Mouse (Mus musculus): ENCODE measurements around the gene Slc2a5. TPM values are rescaled to one million over a fixed set of nuclear protein-coding genes. Genes with fewer than 3 reads are reported as not detected.

The Slc2a5 gene
- polyA plus RNA-seq, 1 experiment from 2014 or later = 0.30 TPM

DNA sequence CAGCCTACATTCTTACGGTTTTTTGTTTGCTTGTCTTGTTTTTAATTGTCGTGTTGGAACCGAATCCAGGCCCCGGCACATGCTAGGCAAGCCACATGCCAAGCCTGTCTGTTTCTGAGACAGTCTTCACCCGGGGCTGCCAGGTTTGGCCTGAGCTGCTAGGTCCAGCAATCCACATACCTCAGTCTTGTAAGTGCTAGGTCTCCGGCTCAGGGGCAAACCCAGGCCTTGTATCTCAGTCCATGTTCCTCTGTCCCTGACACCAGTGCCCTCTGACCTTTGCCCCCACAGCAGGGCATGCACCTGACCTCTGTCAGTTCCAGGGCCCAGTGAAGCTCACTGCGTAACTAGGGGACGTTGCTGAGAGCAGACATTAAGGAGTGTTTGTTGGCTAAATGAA, 9.5 kb downstream of the Slc2a5 start:
- Histone ChIP-seq H3K9me3 (replicated peaks) (no peaks in the 10 kb centered on the region), H3K27me3 (replicated peaks) (peaks cover 3% of the 10 kb centered on the region; the same call in 1 of the 2 replicates), H3K4me2 (no peak overlapping the region), H3K9ac (no peak overlapping the region), H3K4me1 (peaks cover 31% of the 10 kb centered on the region), H3K4me3 (no peak overlapping the region), H3K27ac (no peak overlapping the region), H3K36me3 (no peaks in the 10 kb centered on the region)
- 72% methylated on average over 8 of the region's 8 CpGs for WGBS (ENCODE audit: insufficient replicate concordance)
- ATAC-seq = no peak

DNA sequence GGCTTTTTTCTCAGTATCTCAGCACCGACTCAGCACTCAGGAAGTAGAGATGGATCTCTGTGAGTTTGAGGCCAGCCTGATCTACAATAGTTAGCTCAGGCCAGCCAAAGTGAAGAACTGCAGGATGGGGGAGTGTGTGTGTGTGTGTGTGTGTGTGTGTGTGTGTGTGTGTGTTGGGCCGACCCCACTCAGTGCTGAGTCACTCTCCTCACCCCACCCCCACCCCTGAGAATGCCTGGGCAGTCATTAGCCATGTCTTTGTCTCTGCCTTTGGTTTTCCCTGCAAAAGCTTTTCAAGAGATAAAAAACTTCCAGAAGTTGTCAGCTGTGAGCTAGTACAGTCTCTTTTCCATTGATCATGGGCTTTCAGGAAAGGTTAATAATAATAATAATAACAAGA, 11.6 kb downstream of the Slc2a5 start:
- ATAC-seq = no peak
- WGBS (ENCODE audit: insufficient replicate concordance) = 18% methylated on average over 2 of the region's 2 CpGs
- no peak overlapping the region for H3K4me2 ChIP-seq
- no peaks in the 10 kb centered on the region for H3K9me3 ChIP-seq (replicated peaks)
- peaks cover 34% of the 10 kb centered on the region for H3K4me1 ChIP-seq
- no peaks in the 10 kb centered on the region for H3K36me3 ChIP-seq
- peaks cover 14% of the 10 kb centered on the region for H3K27me3 ChIP-seq (replicated peaks)
- H3K27ac ChIP-seq = no peak overlapping the region
- H3K4me3 ChIP-seq = no peak overlapping the region
- no peak overlapping the region for H3K9ac ChIP-seq

DNA sequence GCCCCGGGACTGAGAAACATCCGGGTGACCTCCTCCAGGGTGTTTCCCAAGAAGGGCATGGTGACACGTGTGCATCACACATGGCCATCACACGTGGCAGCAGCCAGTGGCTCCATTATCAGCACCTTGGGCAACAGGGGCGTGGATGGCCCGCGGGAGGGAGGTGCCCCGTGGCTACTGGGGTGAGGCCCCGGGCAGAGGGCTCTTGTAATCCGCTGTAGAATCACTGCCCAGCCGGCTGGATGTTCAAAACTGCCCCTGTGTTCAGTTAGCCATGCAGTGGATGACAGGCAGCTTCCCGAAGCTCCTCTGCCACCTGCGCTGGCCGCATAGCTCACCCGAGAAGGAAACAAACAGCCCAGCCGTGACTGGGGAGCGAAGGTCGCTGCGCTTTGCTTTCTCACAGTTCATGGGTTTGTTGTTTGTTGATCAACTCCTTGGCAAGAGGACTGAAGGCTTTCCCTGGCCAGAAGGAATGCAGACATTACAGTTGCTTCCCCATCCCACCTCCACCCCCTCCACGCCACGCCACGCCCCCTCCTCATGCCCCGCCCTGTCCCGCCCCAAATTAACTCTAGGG, 13.7 kb downstream of the Slc2a5 start:
- H3K27ac ChIP-seq = no peak overlapping the region
- WGBS (ENCODE audit: insufficient replicate concordance) = 11% methylated on average over 24 of the region's 24 CpGs

DNA sequence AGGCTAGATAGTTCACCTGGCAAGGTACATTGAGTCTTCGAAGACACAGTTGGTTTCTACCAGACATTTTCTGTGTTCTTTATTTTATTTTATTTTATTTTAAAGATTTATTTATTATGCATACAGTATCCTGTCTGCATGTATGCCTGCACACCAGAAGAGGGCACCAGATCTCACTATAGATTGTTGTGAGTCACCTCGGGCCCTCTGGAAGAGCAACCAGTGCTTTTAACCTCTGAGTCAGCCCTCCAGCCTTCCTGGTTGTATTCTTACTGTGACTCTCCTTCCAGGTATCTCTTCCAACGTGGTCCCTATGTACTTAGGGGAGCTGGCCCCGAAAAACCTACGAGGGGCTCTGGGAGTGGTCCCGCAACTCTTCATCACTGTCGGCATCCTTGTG, 16.2 kb downstream of the Slc2a5 start:
- no peak overlapping the region for H3K27ac ChIP-seq
- peaks cover 59% of the 10 kb centered on the region for H3K4me1 ChIP-seq
- WGBS (ENCODE audit: insufficient replicate concordance) = 71% methylated on average over 7 of the region's 7 CpGs
- no peaks in the 10 kb centered on the region for H3K36me3 ChIP-seq
- no peak overlapping the region for H3K4me3 ChIP-seq
- no peak overlapping the region for H3K4me2 ChIP-seq
- ATAC-seq = no peak
- H3K9me3 ChIP-seq (replicated peaks) = no peaks in the 10 kb centered on the region
- no peak overlapping the region for H3K9ac ChIP-seq
- peaks cover 27% of the 10 kb centered on the region for H3K27me3 ChIP-seq (replicated peaks)

More for the DNA sequence above, 13.7 kb downstream of the Slc2a5 start:
- Histone ChIP-seq H3K4me3 (peak overlapping the region; percentile 40), H3K9me3 (replicated peaks) (no peaks in the 10 kb centered on the region), H3K27me3 (replicated peaks) (peaks cover 16% of the 10 kb centered on the region), H3K9ac (peak overlapping the region; percentile 44), H3K4me1 (peaks cover 49% of the 10 kb centered on the region), H3K36me3 (no peaks in the 10 kb centered on the region), H3K4me2 (peak overlapping the region; percentile 67)
- no peak; the same call in 1 of the 2 replicates for ATAC-seq

DNA sequence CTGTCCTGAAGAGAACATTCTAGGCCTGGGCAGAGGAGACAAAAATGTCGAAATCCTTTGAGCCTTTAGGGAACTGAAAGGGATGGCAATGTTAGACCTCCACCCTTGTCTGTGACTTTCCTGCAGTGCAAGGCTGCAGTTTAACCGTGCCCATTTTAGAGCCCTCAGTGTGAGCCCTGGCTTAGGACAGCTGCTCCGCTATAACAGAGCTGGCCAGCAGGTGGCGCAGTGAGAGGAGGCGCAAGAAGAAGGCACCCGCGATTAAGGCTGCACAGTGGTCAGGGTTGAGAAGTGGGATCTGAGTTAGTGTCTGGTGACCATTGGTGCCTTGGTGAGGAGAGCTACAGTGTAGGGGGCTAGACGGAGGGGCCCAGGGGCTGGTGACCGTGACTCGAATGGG, 17.6 kb downstream of the Slc2a5 start:
- H3K27me3 ChIP-seq (replicated peaks) = peaks cover 27% of the 10 kb centered on the region
- no peaks in the 10 kb centered on the region for H3K36me3 ChIP-seq
- peaks cover 45% of the 10 kb centered on the region for H3K4me1 ChIP-seq
- no peak overlapping the region for H3K4me3 ChIP-seq
- H3K9me3 ChIP-seq (replicated peaks) = no peaks in the 10 kb centered on the region
- no peak for ATAC-seq
- no peak overlapping the region for H3K4me2 ChIP-seq
- no peak overlapping the region for H3K9ac ChIP-seq
- 6% methylated on average over 10 of the region's 10 CpGs for WGBS (ENCODE audit: insufficient replicate concordance)
- no peak overlapping the region for H3K27ac ChIP-seq

- ATAC-seq = peak; percentile 6; the same call in 1 of the 2 replicates
- H3K9ac ChIP-seq = no peak overlapping the region
- WGBS (ENCODE audit: insufficient replicate concordance) = 69% methylated on average over 7 of the region's 7 CpGs
- H3K9me3 ChIP-seq (replicated peaks) = no peaks in the 10 kb centered on the region
- H3K36me3 ChIP-seq = no peaks in the 10 kb centered on the region
- H3K4me2 ChIP-seq = peak overlapping the region; percentile 59
- peaks cover 40% of the 10 kb centered on the region for H3K4me1 ChIP-seq
- H3K27me3 ChIP-seq (replicated peaks) = peaks cover 27% of the 10 kb centered on the region
- H3K27ac ChIP-seq = no peak overlapping the region
- H3K4me3 ChIP-seq = no peak overlapping the region
Observed at GRCm38 (mm10) chr4:150137368-150138083, 18.4 kb downstream of the Slc2a5 start.

DNA sequence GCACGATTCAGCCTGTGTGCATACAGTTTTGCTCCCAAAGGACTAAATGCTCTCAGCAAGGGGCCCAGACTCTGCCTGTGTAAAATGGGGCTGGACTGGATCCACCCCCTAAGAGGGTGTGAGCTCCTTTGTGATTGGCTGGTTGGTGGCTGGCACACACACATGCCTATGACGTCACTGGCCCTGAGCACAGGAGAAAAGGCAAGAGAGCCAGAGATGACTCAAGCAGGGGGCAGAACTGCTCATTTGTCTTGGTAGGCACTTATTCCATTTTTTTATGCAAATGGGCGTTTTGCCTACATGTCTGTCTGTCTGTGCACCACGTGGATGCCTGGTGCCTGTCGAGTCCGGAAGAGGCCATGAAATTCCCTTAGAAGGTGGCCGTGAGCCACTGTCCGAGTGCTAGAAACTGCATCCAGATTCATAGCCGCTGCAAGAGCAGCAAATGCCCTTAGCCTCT, 19.0 kb downstream of the Slc2a5 start:
- H3K9me3 ChIP-seq (replicated peaks) = no peaks in the 10 kb centered on the region
- H3K9ac ChIP-seq = peak overlapping the region; percentile 37; the same call in 1 of the 2 replicates
- peak overlapping the region; percentile 34 for H3K4me3 ChIP-seq
- peak; percentile 81 for ATAC-seq
- H3K27ac ChIP-seq = no peak overlapping the region
- H3K36me3 ChIP-seq = no peaks in the 10 kb centered on the region
- H3K4me1 ChIP-seq = peaks cover 34% of the 10 kb centered on the region
- H3K27me3 ChIP-seq (replicated peaks) = peaks cover 27% of the 10 kb centered on the region
- H3K4me2 ChIP-seq = peak overlapping the region; percentile 59
- WGBS (ENCODE audit: insufficient replicate concordance) = 18% methylated on average over 9 of the region's 9 CpGs

DNA sequence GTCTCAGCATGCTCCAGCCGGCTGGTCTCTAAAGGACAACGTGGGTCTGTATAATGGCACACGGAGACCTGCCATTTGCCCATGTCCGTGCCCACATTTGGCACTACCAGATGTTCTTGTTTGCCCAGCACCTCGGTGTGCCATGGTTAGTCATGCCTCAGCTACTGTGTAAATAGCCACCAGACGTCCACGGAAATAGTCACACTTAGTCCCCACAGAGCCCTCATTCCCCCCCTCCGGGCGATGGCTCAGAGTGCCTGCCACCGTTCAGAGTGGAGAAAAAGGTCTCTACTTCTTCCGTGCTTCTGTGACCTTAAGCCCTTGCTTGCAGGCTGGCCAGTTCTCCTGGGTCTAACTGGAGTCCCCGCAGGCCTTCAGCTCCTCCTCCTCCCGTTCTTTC, 20.0 kb downstream of the Slc2a5 start:
- WGBS (ENCODE audit: insufficient replicate concordance) = 65% methylated on average over 13 of the region's 13 CpGs
- ATAC-seq = no peak
- Histone ChIP-seq H3K4me2 (no peak overlapping the region), H3K4me1 (peaks cover 33% of the 10 kb centered on the region), H3K36me3 (no peaks in the 10 kb centered on the region), H3K27ac (no peak overlapping the region), H3K27me3 (replicated peaks) (peaks cover 23% of the 10 kb centered on the region), H3K4me3 (no peak overlapping the region), H3K9me3 (replicated peaks) (no peaks in the 10 kb centered on the region), H3K9ac (no peak overlapping the region)

DNA sequence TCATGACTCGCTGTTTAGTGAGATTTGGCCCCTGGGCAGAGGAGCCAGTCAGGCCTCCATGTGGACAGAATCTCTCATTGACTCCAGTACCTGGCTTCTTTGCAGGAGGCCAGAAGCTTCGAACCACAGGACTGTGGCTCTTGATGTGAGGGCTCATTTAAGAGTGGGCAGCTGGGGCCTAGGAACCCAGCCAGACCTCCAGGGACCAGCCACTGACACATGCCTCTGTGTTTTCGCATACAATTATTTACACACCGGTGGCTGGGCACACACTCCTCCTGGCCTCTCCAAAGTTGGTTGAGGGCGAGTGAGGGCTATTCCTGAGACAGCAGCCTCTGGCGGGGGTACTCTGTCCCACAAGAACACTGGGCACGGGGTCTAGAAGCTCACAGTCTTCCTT, 21.3 kb downstream of the Slc2a5 start:
- ATAC-seq = no peak
- no peaks in the 10 kb centered on the region for H3K36me3 ChIP-seq
- peaks cover 21% of the 10 kb centered on the region for H3K27me3 ChIP-seq (replicated peaks)
- H3K4me2 ChIP-seq = no peak overlapping the region
- no peak overlapping the region for H3K4me3 ChIP-seq
- WGBS (ENCODE audit: insufficient replicate concordance) = 72% methylated on average over 7 of the region's 7 CpGs
- peaks cover 33% of the 10 kb centered on the region for H3K4me1 ChIP-seq
- no peak overlapping the region for H3K9ac ChIP-seq
- H3K27ac ChIP-seq = no peak overlapping the region
- no peaks in the 10 kb centered on the region for H3K9me3 ChIP-seq (replicated peaks)

- Histone ChIP-seq H3K4me1 (0 out of 2 replicates have a peak, but pooled peaks cover 4% of the 10 kb centered on the region), H3K27ac (no peak overlapping the region), H3K27me3 (replicated peaks) (peaks cover 14% of the 10 kb centered on the region), H3K4me3 (no peak overlapping the region), H3K9me3 (replicated peaks) (0 out of 2 replicates have a peak, but pooled peaks cover 3% of the 10 kb centered on the region), H3K36me3 (no peaks in the 10 kb centered on the region), H3K4me2 (peak overlapping the region; percentile 23), H3K9ac (no peak overlapping the region)
- 28% methylated on average over 12 of the region's 12 CpGs for WGBS (ENCODE audit: insufficient replicate concordance)
- no peak for ATAC-seq
Observed at GRCm38 (mm10) chr4:150144242-150144641, 25.2 kb downstream of the Slc2a5 start.

DNA sequence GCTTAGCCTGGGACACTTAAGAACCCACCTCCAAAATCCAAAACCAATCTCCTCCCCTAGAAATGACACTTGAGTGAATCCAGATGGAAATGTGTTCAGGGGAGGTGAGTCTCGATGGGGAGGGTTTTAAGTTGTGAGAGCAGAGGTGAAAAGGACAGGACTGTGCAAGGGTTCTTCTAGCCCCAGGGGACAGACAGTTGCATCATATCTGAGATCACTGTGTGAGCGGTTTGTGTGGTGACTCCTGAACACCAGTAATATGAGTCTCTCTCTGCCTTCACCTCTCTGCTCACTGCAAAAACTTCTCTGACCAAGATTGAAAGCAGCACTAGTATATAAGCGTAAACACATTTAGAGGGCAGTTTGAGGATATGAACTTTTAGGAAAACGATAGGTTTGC, 27.2 kb downstream of the Slc2a5 start:
- Histone ChIP-seq H3K27me3 (replicated peaks) (0 out of 2 replicates have a peak, but pooled peaks cover 5% of the 10 kb centered on the region), H3K9me3 (replicated peaks) (0 out of 2 replicates have a peak, but pooled peaks cover 3% of the 10 kb centered on the region), H3K27ac (no peak overlapping the region), H3K4me1 (0 out of 2 replicates have a peak, but pooled peaks cover 4% of the 10 kb centered on the region), H3K4me2 (no peak overlapping the region), H3K4me3 (no peak overlapping the region), H3K36me3 (no peaks in the 10 kb centered on the region), H3K9ac (no peak overlapping the region)
- 66% methylated on average over 4 of the region's 4 CpGs for WGBS (ENCODE audit: insufficient replicate concordance)
- ATAC-seq = no peak

GRCm38 (mm10) chr4:150151045-150151444, 32.0 kb downstream of the Slc2a5 start:
- H3K27ac ChIP-seq = no peak overlapping the region
- no peak overlapping the region for H3K9ac ChIP-seq
- no peaks in the 10 kb centered on the region for H3K36me3 ChIP-seq
- H3K4me3 ChIP-seq = no peak overlapping the region
- H3K9me3 ChIP-seq (replicated peaks) = 0 out of 2 replicates have a peak, but pooled peaks cover 3% of the 10 kb centered on the region
- 65% methylated on average over 7 of the region's 7 CpGs for WGBS (ENCODE audit: insufficient replicate concordance)
- no peak overlapping the region for H3K4me2 ChIP-seq
- H3K27me3 ChIP-seq (replicated peaks) = no peaks in the 10 kb centered on the region
- peaks cover 12% of the 10 kb centered on the region for H3K4me1 ChIP-seq
- ATAC-seq = no peak
